Mouse (Mus musculus) heart, adult 8-10 months (tissue): ENCODE measurements around the gene Prss8. TPM values are rescaled to one million over a fixed set of nuclear protein-coding genes. Genes with fewer than 3 reads are reported as not detected.

Experiments
- DNase-seq: peaks from one replicate; pipeline ENCODE4 v3.0.0; 2022; ENCODE audit warnings: low spot score
- total RNA-seq, 4 experiments: library from RNA; stranded (reverse); gene quantifications; 2 replicates each; pipeline ENCODE4 v1.2.4; 2022

Gene Prss8
- total RNA-seq, 4 experiments from 2014 or later, result not detected

GRCm38 (mm10) chr7:127895442-127895841, 34.5 kb downstream of the Prss8 start, which contains the start of the genes Gm21974 and Vkorc1:
Gene Gm21974 (minus strand): TSS chr7:127895454.
Gene Vkorc1 (minus strand): TSS chr7:127895617.
- peak; percentile 97 for DNase-seq

DNA sequence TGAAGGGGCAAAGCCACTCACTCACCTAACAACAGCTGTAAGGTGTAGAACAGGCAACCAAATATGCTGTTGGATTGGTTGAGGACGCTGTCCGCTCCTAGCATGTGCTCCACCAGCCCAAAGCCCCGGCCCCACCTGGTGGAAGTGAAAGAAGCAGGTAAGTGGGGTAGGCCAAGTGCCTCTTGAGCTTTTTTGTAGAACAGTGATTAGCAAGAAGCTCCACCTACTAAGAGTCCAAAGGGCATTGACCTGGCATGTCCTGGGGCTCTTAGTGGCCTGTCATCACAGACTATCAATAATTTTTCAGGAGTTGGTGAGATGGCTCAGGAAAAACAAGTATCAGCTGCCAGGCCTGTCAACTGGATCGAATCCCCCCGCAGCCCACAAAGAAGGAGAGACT, 35.4 kb downstream of the Prss8 start:
- no peak for DNase-seq

- no peak for DNase-seq
These were observed 39.1 kb downstream of the Prss8 start, which contains the start of gene Prss53 for GRCm38 (mm10) chr7:127890798-127891197. Gene Prss53 (minus strand): TSS chr7:127890970.

DNA sequence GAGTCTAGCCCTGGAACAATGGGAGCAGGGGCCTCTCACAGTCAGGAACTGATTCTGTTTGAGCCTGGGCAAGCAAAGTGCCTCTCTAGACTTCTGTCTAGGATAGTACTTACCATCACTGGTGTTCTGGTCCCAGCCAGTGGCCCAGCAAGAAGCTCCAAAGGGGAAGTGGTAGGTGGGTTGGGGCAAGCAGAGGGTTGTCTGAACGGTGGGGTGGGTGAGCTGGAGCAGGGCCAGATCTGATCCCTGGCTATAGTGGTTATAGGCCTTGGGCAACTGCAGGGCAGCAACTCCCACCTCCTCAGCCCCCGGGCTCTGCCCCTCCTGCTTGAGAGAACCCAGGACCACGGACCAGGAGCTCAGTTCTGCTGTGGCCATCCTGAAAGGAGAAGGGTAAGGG, 41.1 kb downstream of the Prss8 start:
- no peak for DNase-seq

DNA sequence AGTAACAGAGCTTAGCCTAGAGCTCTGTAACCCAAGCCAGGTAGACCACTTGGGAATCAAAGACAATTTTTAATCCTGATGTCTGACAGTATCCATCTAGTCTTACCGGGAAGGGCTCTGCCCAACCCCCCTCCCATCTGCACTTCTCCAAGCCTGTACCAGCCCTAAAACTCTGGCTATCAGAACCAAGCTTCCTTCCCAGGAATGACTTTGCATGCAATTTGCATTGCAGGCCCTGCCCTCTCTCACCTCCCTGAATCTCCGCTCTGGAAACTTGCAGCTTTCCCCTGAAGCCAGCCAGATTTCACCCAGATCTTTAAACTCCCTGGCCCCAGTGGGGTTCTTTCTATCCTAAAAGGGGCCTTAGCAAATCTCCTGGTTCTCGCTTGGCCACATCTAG, 42.1 kb downstream of the Prss8 start:
- DNase-seq, result no peak

GRCm38 (mm10) chr7:127887191-127887590, 42.7 kb downstream of the Prss8 start:
- DNase-seq, result no peak

DNA sequence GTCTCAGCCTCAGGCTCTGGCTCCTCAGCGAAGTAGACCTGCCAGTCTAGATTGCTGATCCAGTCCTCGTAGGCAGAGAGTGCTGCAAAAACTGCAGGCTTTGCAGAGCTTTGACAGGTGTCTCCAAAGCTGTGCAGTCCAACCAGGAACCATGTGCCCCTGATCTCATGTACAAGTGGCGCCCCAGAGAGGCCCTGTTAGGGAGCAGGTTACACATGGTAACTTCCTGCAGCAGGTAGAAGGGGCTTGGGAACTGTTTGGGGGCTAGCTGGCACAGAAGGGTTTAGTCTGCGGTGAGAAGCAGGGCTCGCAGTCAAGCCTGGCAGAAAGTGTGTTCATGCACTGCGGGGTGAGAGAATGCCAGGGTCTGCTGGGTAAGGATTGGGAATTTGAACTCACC, 43.4 kb downstream of the Prss8 start:
- DNase-seq, result no peak

GRCm38 (mm10) chr7:127885951-127886350, 44.0 kb downstream of the Prss8 start:
- peak; percentile 69 for DNase-seq

DNA sequence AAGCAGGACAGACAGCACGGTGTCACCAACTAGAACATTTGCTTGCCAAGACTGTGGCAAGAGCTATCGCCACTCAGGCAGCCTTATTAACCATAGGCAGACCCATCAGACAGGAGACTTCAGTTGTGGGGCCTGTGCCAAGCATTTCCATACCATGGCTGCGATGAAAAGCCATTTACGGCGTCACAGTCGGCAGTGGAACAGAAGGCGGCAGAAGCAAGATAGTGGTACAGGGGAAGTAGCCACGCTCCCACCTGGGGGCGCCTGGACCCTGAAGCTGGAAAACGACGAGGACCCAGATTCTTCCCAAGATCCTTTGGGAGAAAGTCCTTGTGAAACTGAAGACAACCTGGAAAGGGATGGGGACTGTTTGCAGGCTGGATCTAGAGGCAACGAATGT, 49.5 kb downstream of the Prss8 start:
- no peak for DNase-seq

- DNase-seq, result no peak
These were observed 50.6 kb downstream of the Prss8 start for GRCm38 (mm10) chr7:127879301-127879700.

- DNase-seq, result peak; percentile 90
These were observed 53.2 kb downstream of the Prss8 start, which contains the start of gene Zfp668 for GRCm38 (mm10) chr7:127876467-127877348. Gene Zfp668 (minus strand): TSS chr7:127876828.

GRCm38 (mm10) chr7:127876041-127876466, 53.9 kb downstream of the Prss8 start, which contains the start of gene Zfp646:
Gene Zfp646 (plus strand): TSS chr7:127876221.
- DNase-seq, result peak; percentile 66

Other genes with a start within 250 kb of the Prss8 start
- gene Bcl7c, start 221.2 kb downstream of the Prss8 start, total RNA-seq, result 10 to 100 TPM; 37.6 to 44.6 (median 41.4) TPM
- gene Ctf1, start 217.4 kb downstream of the Prss8 start, total RNA-seq, result 10 to 100 TPM in 3 of 4 experiments, 1 to 10 TPM in 1; 9.4 to 12.3 (median 10.2) TPM
- gene Ctf2, start 197.9 kb downstream of the Prss8 start, total RNA-seq, result not detected
- gene Fbxl19, start 185.6 kb downstream of the Prss8 start, total RNA-seq, result 1 to 10 TPM; 1.9 to 4.9 (median 3.2) TPM
- gene Orai3, start 160.3 kb downstream of the Prss8 start, total RNA-seq, result 10 to 100 TPM; 20.0 to 26.6 (median 24.7) TPM
- 10 to 100 TPM; 15.4 to 23.1 (median 17.9) TPM for gene Setd1a, start 153.4 kb downstream of the Prss8 start, total RNA-seq
- 1 to 10 TPM; 1.9 to 3.3 (median 2.7) TPM for gene Gm49388, start 144.5 kb downstream of the Prss8 start, total RNA-seq
- gene Hsd3b7, start 129.5 kb downstream of the Prss8 start, total RNA-seq, result 10 to 100 TPM; 11.8 to 14.5 (median 12.7) TPM
- gene Stx4a, start 105.8 kb downstream of the Prss8 start, total RNA-seq, result 10 to 100 TPM; 61.9 to 68.0 (median 66.0) TPM
- gene Stx1b, start 105.6 kb downstream of the Prss8 start, total RNA-seq, result under 1 TPM; 0.27 to 0.66 (median 0.51) TPM
- gene Zfp646, start 53.9 kb downstream of the Prss8 start, total RNA-seq, result 10 to 100 TPM; 16.1 to 19.5 (median 17.9) TPM
- 1 to 10 TPM; 3.8 to 4.7 (median 4.3) TPM for gene Zfp668, start 53.3 kb downstream of the Prss8 start, total RNA-seq
- 1 to 10 TPM in 1 of 4 experiments, under 1 TPM in 3; 0.29 to 1.6 (median 0.74) TPM for gene Prss53, start 39.1 kb downstream of the Prss8 start, total RNA-seq
- gene Gm21974, start 34.6 kb downstream of the Prss8 start, total RNA-seq, result under 1 TPM in 1 of 4 experiments, not detected in 3; 0.34 TPM
- 10 to 100 TPM; 14.2 to 19.1 (median 17.3) TPM for gene Vkorc1, start 34.5 kb downstream of the Prss8 start, total RNA-seq
- 100 to 1,000 TPM; 119 to 144 (median 142) TPM for gene Bckdk, start 26.0 kb downstream of the Prss8 start, total RNA-seq
- gene Kat8, start 17.6 kb downstream of the Prss8 start, total RNA-seq, result 10 to 100 TPM; 13.6 to 16.8 (median 15.3) TPM
- gene Prss36, start 16.6 kb upstream of the Prss8 start, total RNA-seq, result 10 to 100 TPM in 1 of 4 experiments, 1 to 10 TPM in 3; 8.7 to 10.4 (median 8.9) TPM
- gene Fus, start 37.4 kb upstream of the Prss8 start, total RNA-seq, result 100 to 1,000 TPM; 129 to 232 (median 187) TPM
- gene Pycard, start 63.8 kb upstream of the Prss8 start, total RNA-seq, result 10 to 100 TPM in 1 of 4 experiments, 1 to 10 TPM in 3; 5.4 to 11.0 (median 7.9) TPM
- gene Trim72, start 73.8 kb upstream of the Prss8 start, total RNA-seq, result 100 to 1,000 TPM; 292 to 380 (median 338) TPM
- gene Itgam, start 132.5 kb upstream of the Prss8 start, total RNA-seq, result 10 to 100 TPM in 1 of 4 experiments, 1 to 10 TPM in 3; 2.2 to 26.5 (median 3.1) TPM
- gene Gm49368, start 132.6 kb upstream of the Prss8 start, total RNA-seq, result under 1 TPM in 1 of 4 experiments, not detected in 3; 0.09 TPM
- under 1 TPM; 0.16 to 0.41 (median 0.27) TPM for gene Itgax, start 199.4 kb upstream of the Prss8 start, total RNA-seq
- gene Itgad, start 224.3 kb upstream of the Prss8 start, total RNA-seq, result under 1 TPM in 1 of 4 experiments, not detected in 3; 0.09 TPM